Mouse (Mus musculus) central nervous system, embryonic 18 days (tissue): ENCODE data around the gene Impad1. TPM values are rescaled to one million over a fixed set of nuclear protein-coding genes. Genes with fewer than 3 reads are reported as not detected.

Source experiments
- polyA plus RNA-seq: library from polyadenylated mRNA; depleted of rRNA; stranded (reverse); fragments of >200 nt; gene quantifications from 2 replicates; pipeline ENCODE4 v1.2.3, GENCODE M21; 2012; rRNA removed

Impad1 gene
- polyA plus RNA-seq, result 35.5 and 36.4 TPM in 2 replicates

DNA sequence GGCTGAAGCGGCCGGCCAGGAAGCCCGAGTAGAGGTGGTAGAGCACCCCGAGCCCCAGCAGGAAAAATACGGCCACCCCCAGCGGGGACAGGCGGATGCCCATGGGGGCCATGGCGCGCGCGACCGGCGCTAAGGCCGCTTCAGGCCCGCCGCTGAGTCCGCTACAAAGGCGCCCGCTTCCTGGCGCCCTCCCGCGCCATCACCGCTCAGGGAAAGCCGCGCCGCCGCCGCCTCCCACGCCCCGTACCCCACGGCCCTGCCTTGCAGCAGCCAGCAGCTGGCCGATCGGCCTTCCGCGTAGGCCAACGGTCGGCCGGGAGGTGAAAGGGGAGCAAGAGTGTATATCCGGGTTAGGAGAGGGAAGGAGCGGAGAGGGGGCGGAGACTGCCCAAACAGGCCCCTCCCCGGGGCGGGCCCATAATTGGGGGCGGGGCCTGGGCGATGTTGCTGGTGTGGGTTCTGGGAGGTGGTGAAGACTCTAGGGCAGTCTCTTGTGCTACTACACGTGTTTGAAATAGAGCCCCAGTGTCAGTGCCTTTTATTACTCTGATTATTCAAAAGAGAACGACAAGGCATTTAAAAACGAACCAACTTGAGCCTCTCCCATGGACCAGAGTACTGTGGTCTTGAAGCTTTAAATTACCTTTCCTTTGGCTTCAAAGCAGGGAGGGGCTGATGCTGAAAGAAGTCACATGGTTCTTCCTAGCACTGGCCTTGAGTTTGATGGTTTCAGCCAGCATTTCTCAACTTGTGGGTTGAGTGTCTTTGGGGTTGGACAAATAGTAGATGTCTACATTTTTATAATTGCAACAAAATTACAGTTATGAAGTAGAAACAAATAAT lies at the start of gene Impad1:
Gene Impad1, minus strand, starts transcription at position 364 of the 843 bp plus-strand sequence.

